Mouse (Mus musculus): ENCODE results near the gene Pdgfb. TPM values are rescaled to one million over a fixed set of nuclear protein-coding genes. Genes with fewer than 3 reads are reported as not detected.
A peak's percentile ranks its signal among the peaks of the same experiment; 100 is the strongest.

Pdgfb gene
- polyA plus RNA-seq, 1 experiment from 2014 or later, result 3.1 TPM

DNA sequence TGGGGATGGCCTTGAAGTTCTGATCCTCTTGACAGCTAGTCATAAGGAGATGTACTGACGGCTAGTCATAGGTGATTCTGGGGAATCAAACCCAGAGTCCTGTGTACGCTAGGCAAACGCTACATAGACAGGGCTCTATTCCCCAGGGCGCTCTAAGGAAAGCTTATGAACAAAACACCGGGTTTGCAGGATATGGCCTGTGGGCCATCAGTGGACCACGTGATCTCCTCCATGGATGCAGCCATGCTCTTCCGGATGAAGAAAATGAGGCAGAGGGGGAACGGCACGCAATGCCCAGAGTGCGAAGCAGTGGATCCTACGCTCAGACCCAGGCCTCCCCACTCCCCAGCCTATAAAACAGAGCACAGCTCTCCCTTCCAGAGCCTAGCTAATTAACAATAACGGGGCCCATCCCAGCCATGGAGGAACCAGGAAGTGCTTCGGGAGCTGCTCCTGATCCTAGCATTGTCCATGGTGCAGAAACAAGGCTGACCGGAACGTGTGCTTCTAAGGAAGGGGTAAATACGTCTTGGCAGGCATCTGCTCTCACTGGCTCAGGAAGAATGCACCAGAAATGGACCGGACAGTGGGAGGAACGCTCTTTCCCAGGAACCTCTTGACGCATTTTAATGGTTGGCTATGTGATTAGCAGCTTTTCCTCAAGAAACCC is 36.5 kb upstream of the Pdgfb start:
- H3K27me3 ChIP-seq (ENCODE audit: control insufficient read depth, insufficient read depth, low read length), result no peaks in the 10 kb centered on the region
- ATAC-seq (ENCODE audit: low FRiP score, low TSS enrichment) (no peak), DNase-seq (ENCODE audit: low spot score) (no peak)
- H3K4me3 ChIP-seq (ENCODE audit: low read depth, low read length), result no peak overlapping the region
- H3K27ac ChIP-seq (replicated peaks), result 0 out of 2 replicates have a peak overlapping the region, but pooled peaks have one; percentile 46
- H3K9me3 ChIP-seq (ENCODE audit: control insufficient read depth, low read length), result no peaks in the 10 kb centered on the region
- TF ChIP-seq EP300 (optimal IDR thresholded peaks at IDR 0.05) (no peak), CTCF (IDR thresholded peaks at IDR 0.05; ENCODE audit: low read depth) (no peak)
- no peaks in the 10 kb centered on the region for H3K4me1 ChIP-seq (replicated peaks; ENCODE audit: control insufficient read depth, insufficient read depth)
- H3K4me2 ChIP-seq (replicated peaks; ENCODE audit: low read depth), result no peak overlapping the region
- no peak overlapping the region for H3K9ac ChIP-seq (ENCODE audit: low read length)
- 64% methylated on average over 19 of the region's 19 CpGs for WGBS
- H3K36me3 ChIP-seq (ENCODE audit: control insufficient read depth, insufficient read depth, low read length), result no peaks in the 10 kb centered on the region

DNA sequence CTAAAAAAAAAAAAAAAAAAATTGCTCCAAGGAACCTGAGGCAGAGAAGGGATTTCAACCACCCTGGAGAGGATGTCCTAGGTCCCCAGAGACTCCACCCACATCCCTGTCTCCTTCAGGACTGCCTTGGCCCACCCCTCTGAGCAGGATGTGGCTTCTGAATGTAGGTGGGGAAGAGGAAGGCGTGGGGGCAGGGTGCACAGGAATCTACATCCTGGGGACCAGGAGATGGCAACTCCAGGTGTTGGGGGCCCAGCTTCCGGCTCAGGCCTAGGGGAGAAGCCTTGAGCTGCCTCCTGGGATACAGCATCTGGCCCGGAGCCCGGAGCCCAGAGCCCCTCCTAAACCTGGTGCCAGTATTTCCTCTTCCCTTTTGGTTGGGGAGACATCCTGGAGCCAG is 35.3 kb upstream of the Pdgfb start:
- Histone ChIP-seq H3K27ac (replicated peaks) (no peak overlapping the region), H3K4me1 (replicated peaks; ENCODE audit: control insufficient read depth, insufficient read depth) (no peaks in the 10 kb centered on the region), H3K9me3 (ENCODE audit: control insufficient read depth, low read length) (no peaks in the 10 kb centered on the region), H3K36me3 (ENCODE audit: control insufficient read depth, insufficient read depth, low read length) (no peaks in the 10 kb centered on the region), H3K4me2 (replicated peaks; ENCODE audit: low read depth) (no peak overlapping the region), H3K27me3 (ENCODE audit: control insufficient read depth, insufficient read depth, low read length) (no peaks in the 10 kb centered on the region), H3K4me3 (ENCODE audit: low read depth, low read length) (no peak overlapping the region), H3K9ac (ENCODE audit: low read length) (no peak overlapping the region)
- ATAC-seq (ENCODE audit: low FRiP score, low TSS enrichment), result no peak
- WGBS, result 63% methylated on average over 4 of the region's 4 CpGs
- no peak for TF ChIP-seq CTCF (IDR thresholded peaks at IDR 0.05; ENCODE audit: low read depth)
- no peak for TF ChIP-seq EP300 (optimal IDR thresholded peaks at IDR 0.05)
- DNase-seq (ENCODE audit: low spot score), result no peak

DNA sequence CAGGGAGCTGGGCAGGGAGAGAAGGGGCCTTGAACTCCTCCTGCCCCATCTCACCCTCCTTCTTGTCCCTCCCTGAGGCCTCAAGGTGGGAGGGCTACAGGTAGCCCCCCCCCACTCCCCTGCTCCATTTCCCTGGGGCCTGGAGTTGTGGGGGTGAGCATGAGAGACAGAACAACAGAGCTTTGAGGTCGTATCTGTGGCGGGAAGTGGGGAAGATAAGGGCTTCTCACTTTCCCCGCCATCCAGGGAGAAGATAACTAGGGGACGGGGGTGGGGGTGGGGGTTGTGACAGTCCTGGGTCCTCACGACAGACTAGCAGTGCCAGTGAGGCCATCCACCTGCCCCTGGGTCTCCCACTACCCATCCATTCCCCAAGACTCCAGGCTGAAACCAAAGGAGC is 33.2 kb upstream of the Pdgfb start:
- Histone ChIP-seq H3K4me2 (replicated peaks; ENCODE audit: low read depth) (no peak overlapping the region), H3K36me3 (ENCODE audit: control insufficient read depth, insufficient read depth, low read length) (no peaks in the 10 kb centered on the region), H3K27me3 (ENCODE audit: control insufficient read depth, insufficient read depth, low read length) (no peaks in the 10 kb centered on the region), H3K4me1 (replicated peaks; ENCODE audit: control insufficient read depth, insufficient read depth) (no peaks in the 10 kb centered on the region), H3K9ac (ENCODE audit: low read length) (no peak overlapping the region), H3K9me3 (ENCODE audit: control insufficient read depth, low read length) (no peaks in the 10 kb centered on the region), H3K4me3 (ENCODE audit: low read depth, low read length) (no peak overlapping the region), H3K27ac (replicated peaks) (no peak overlapping the region)
- DNase-seq (ENCODE audit: low spot score) (no peak), ATAC-seq (ENCODE audit: low FRiP score, low TSS enrichment) (no peak)
- WGBS, result 22% methylated on average over 5 of the region's 5 CpGs
- TF ChIP-seq CTCF (IDR thresholded peaks at IDR 0.05; ENCODE audit: low read depth) (no peak), EP300 (optimal IDR thresholded peaks at IDR 0.05) (no peak)

DNA sequence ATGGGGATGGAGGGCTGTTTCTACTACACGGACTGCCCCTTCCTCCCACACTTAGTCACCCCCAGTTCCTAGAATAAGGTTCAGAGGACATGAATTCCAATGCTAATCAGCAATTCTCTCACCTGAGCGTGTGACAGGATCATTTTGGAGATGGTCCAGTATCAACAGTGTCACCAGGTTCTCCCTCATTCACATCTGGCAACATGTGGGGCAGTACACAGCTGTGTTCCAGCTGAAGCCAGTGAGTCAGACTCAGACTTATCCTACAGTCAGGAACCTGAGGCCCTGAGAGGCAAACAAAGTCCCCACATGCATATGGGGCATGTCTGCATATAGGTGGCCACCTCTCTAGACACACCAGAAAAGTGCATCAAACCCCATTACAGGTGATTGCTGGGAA is 32.5 kb upstream of the Pdgfb start:
- no peaks in the 10 kb centered on the region for H3K36me3 ChIP-seq (ENCODE audit: control insufficient read depth, insufficient read depth, low read length)
- no peak for TF ChIP-seq EP300 (optimal IDR thresholded peaks at IDR 0.05)
- TF ChIP-seq CTCF (IDR thresholded peaks at IDR 0.05; ENCODE audit: low read depth), result no peak
- no peak for DNase-seq (ENCODE audit: low spot score)
- no peaks in the 10 kb centered on the region for H3K27me3 ChIP-seq (ENCODE audit: control insufficient read depth, insufficient read depth, low read length)
- H3K9me3 ChIP-seq (ENCODE audit: control insufficient read depth, low read length), result no peaks in the 10 kb centered on the region
- no peak overlapping the region for H3K9ac ChIP-seq (ENCODE audit: low read length)
- no peak overlapping the region for H3K27ac ChIP-seq (replicated peaks)
- H3K4me3 ChIP-seq (ENCODE audit: low read depth, low read length), result no peak overlapping the region
- no peaks in the 10 kb centered on the region for H3K4me1 ChIP-seq (replicated peaks; ENCODE audit: control insufficient read depth, insufficient read depth)
- H3K4me2 ChIP-seq (replicated peaks; ENCODE audit: low read depth), result no peak overlapping the region
- ATAC-seq (ENCODE audit: low FRiP score, low TSS enrichment), result no peak
- 52% methylated on average over 2 of the region's 2 CpGs for WGBS

DNA sequence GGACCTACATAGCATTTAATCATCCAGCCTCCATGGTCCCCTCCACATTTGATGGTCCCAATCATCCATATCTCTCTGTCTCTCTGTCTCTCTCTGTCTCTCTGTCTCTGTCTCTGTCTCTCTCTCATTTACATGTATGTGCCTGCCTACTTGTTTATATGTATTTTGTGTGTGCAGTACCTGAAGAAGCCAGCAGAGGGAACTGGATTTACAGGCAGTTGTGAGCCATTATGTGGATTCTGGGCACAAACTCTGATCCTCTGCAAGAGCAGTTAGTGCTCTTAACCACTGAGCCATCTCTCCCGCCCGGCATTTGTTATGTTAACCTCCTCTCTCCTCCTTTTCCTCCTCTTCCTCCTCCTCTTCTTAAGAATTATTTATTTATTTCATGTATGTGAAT is 31.0 kb upstream of the Pdgfb start:
- no peak for TF ChIP-seq EP300 (optimal IDR thresholded peaks at IDR 0.05)
- TF ChIP-seq CTCF (IDR thresholded peaks at IDR 0.05; ENCODE audit: low read depth), result peak; percentile 33

DNA sequence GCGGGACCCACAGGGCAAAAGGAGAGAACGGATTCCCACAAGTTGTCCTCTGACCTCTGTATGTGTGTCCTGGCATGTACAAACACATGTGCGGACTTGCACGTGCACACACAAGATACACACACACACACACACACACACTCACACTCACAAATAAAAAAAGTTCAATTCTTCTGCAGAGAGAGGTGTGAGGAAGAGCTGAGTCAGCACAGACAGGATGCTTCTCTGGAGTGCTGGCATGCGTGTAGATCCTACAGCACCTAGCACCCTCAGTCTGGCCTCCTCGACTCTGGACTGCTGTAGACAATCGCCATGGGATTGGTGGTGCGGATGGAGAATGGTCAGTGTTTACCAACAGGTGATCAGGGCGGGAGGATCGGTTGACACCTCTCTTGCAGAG is 29.5 kb upstream of the Pdgfb start:
- Histone ChIP-seq H3K4me2 (replicated peaks; ENCODE audit: low read depth) (no peak overlapping the region), H3K4me1 (replicated peaks; ENCODE audit: control insufficient read depth, insufficient read depth) (no peaks in the 10 kb centered on the region), H3K9me3 (ENCODE audit: control insufficient read depth, low read length) (no peaks in the 10 kb centered on the region), H3K4me3 (ENCODE audit: low read depth, low read length) (no peak overlapping the region), H3K36me3 (ENCODE audit: control insufficient read depth, insufficient read depth, low read length) (no peaks in the 10 kb centered on the region), H3K27me3 (ENCODE audit: control insufficient read depth, insufficient read depth, low read length) (no peaks in the 10 kb centered on the region), H3K9ac (ENCODE audit: low read length) (no peak overlapping the region), H3K27ac (replicated peaks) (no peak overlapping the region)
- WGBS, result 89% methylated on average over 10 of the region's 10 CpGs
- ATAC-seq (ENCODE audit: low FRiP score, low TSS enrichment), result no peak
- TF ChIP-seq EP300 (optimal IDR thresholded peaks at IDR 0.05) (no peak), CTCF (IDR thresholded peaks at IDR 0.05; ENCODE audit: low read depth) (no peak)
- no peak for DNase-seq (ENCODE audit: low spot score)

More for the DNA sequence above, 31.0 kb upstream of the Pdgfb start:
- ATAC-seq (ENCODE audit: low FRiP score, low TSS enrichment) (no peak), DNase-seq (ENCODE audit: low spot score) (no peak)
- Histone ChIP-seq H3K4me2 (replicated peaks; ENCODE audit: low read depth) (no peak overlapping the region), H3K36me3 (ENCODE audit: control insufficient read depth, insufficient read depth, low read length) (no peaks in the 10 kb centered on the region), H3K27me3 (ENCODE audit: control insufficient read depth, insufficient read depth, low read length) (no peaks in the 10 kb centered on the region), H3K9ac (ENCODE audit: low read length) (no peak overlapping the region), H3K4me3 (ENCODE audit: low read depth, low read length) (no peak overlapping the region), H3K4me1 (replicated peaks; ENCODE audit: control insufficient read depth, insufficient read depth) (no peaks in the 10 kb centered on the region), H3K9me3 (ENCODE audit: control insufficient read depth, low read length) (no peaks in the 10 kb centered on the region), H3K27ac (replicated peaks) (no peak overlapping the region)
- WGBS, result 95% methylated on average over 2 of the region's 2 CpGs
